Mouse (Mus musculus) heart, embryonic 15.5 days (tissue): ENCODE data around the gene Polq. TPM values are rescaled to one million over a fixed set of nuclear protein-coding genes. Genes with fewer than 3 reads are reported as not detected.

Source experiments
- ATAC-seq: fragments of 200-750 bp; cut with Nextera tagmentation; replicated peaks from 2 replicates; pipeline ENCODE4 v1.8.0; 2017; ENCODE audit warnings: low read depth, moderate TSS enrichment; ENCODE audit not compliant: insufficient number of reproducible peaks, insufficient read depth, low FRiP score
- H3K27ac ChIP-seq: fragments of 300-500 bp; sonication (generic); 2 replicates; pipeline ENCODE4 v1.5.1; 2015; ENCODE audit warnings: mild to moderate bottlenecking, inconsistent platforms
- H3K27me3 ChIP-seq: fragments of 300-500 bp; sonication (generic); 2 replicates; pipeline ENCODE4 v1.6.1; 2015; ENCODE audit warnings: inconsistent platforms
- H3K36me3 ChIP-seq: fragments of 300-500 bp; sonication (generic); 2 replicates; pipeline ENCODE4 v1.6.1; 2015; ENCODE audit warnings: mild to moderate bottlenecking, inconsistent platforms
- H3K4me1 ChIP-seq: fragments of 300-500 bp; sonication (generic); replicated peaks from 2 replicates; pipeline ENCODE4 v1.6.1; 2015; ENCODE audit warnings: inconsistent platforms
- H3K4me2 ChIP-seq: fragments of 300-500 bp; sonication (generic); 2 replicates; pipeline ENCODE4 v1.6.1; 2015; ENCODE audit warnings: inconsistent platforms, mild to moderate bottlenecking, moderate library complexity
- H3K4me3 ChIP-seq: fragments of 300-500 bp; sonication (generic); 2 replicates; pipeline ENCODE4 v1.5.1; 2015; ENCODE audit warnings: mild to moderate bottlenecking, inconsistent platforms
- H3K9ac ChIP-seq: fragments of 300-500 bp; sonication (generic); 2 replicates; pipeline ENCODE4 v1.6.1; 2015; ENCODE audit warnings: mild to moderate bottlenecking, inconsistent platforms
- H3K9me3 ChIP-seq: fragments of 300-500 bp; sonication (generic); replicated peaks from 2 replicates; pipeline ENCODE4 v1.6.1; 2016; ENCODE audit warnings: inconsistent platforms
- WGBS: fragments of 180-500 bp; shearing (Covaris S2); methylation state at CpG from one replicate; pipeline ENCODE4 v1.1.7; 2015; ENCODE audit warnings: mixed read lengths; 5-methylcytosine and 5-hydroxymethylcytosine counted together
- polyA plus RNA-seq: library from polyadenylated mRNA; unstranded; fragments of >200 nt; fragmentation: Nextera tagmentation; extraction: Ambion mirVana; gene quantifications from 2 replicates; pipeline ENCODE4 v1.2.1, GENCODE M21; 2015

Polq gene
- polyA plus RNA-seq, 1 experiment from 2014 or later: 3.4 TPM

DNA sequence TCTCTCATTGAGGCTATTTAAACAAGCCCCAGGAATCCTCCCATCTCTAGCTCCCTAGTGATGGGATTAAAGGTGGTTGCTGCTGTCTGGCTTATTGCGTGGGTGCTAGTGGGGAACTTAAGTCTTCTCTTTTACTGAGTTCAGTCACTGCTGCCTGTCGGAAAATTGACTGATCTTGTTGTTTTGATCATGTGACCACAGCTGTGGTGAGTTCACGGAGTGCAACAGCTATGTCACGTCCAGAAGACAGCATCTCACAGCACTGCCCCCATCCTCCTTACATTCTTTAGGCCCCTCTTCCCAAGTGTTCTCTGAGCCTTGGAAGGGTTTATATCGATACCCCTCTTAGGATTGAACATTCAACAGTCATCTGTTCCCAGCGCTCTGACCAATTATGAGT, 2.3 kb upstream of the Polq start:
- no peak for ATAC-seq
- no peaks in the 10 kb centered on the region for H3K9me3 ChIP-seq
- peaks cover 17% of the 10 kb centered on the region for H3K4me1 ChIP-seq
- no peaks in the 10 kb centered on the region for H3K36me3 ChIP-seq
- H3K9ac ChIP-seq: no peak overlapping the region
- WGBS: 60% methylated on average over 6 of the region's 6 CpGs
- H3K4me2 ChIP-seq: no peak overlapping the region
- no peak overlapping the region for H3K4me3 ChIP-seq
- no peaks in the 10 kb centered on the region for H3K27me3 ChIP-seq
- no peak overlapping the region for H3K27ac ChIP-seq

DNA sequence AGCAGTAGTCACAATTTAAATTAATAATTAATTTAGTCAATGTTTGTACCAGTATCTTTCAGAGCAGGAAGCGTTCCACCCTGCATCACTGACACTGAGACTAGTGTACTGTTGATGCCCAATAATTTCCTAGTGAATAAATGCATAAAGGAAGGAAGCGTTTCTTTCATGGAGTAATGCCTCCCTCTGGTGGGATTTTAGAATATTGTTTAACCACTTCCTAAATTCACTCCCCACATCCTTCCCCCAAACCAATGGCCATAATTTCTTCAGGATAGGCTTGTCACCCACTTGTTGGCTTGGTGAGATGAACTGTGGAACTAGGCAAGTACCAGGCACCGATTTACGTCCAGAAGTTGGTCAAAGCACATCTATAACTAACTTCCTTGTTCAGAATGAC, 1.2 kb upstream of the Polq start:
- Histone ChIP-seq H3K4me3 (no peak overlapping the region), H3K4me2 (peak overlapping the region; percentile 89), H3K36me3 (no peaks in the 10 kb centered on the region; the same call in 1 of the 2 replicates), H3K9me3 (no peaks in the 10 kb centered on the region), H3K9ac (no peak overlapping the region), H3K27me3 (no peaks in the 10 kb centered on the region), H3K4me1 (peaks cover 17% of the 10 kb centered on the region), H3K27ac (peak overlapping the region; percentile 73)
- no peak for ATAC-seq
- 46% methylated on average over 4 of the region's 4 CpGs for WGBS

GRCm38 (mm10) chr16:37011922-37012289, 320 bp downstream of the Polq start:
- no peaks in the 10 kb centered on the region for H3K27me3 ChIP-seq
- H3K27ac ChIP-seq: no peak overlapping the region
- ATAC-seq: peak; percentile 21; the same call in 1 of the 2 replicates
- peak overlapping the region; percentile 67 for H3K9ac ChIP-seq
- under 1% methylated on average over 26 of the region's 26 CpGs for WGBS
- H3K4me2 ChIP-seq: peak overlapping the region; percentile 89
- no peaks in the 10 kb centered on the region; the same call in 1 of the 2 replicates for H3K36me3 ChIP-seq
- H3K4me3 ChIP-seq: peak overlapping the region; percentile 82
- H3K9me3 ChIP-seq: no peaks in the 10 kb centered on the region
- peaks cover 17% of the 10 kb centered on the region for H3K4me1 ChIP-seq

DNA sequence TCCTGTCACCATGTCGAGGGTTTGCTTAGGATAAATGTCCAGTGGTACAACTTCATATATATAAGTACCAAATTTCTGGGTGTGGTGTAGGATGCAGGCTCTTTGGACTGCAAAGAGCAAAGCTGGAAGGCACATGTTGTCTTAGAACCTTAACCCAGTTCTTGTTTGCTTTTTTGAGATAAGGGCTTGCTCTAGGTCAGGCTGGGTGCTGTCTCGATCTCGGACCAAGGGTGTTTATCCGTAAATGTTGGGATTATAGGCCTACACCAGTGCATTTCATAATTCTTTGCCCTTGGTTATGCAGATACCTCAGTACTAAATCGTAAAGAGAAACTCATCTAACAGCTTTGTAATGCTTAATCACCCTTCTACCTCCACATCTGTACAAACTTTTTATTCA, 750 bp downstream of the Polq start:
- ATAC-seq: no peak
- peak overlapping the region; percentile 82 for H3K4me3 ChIP-seq
- peak overlapping the region; percentile 67 for H3K9ac ChIP-seq
- H3K9me3 ChIP-seq: no peaks in the 10 kb centered on the region
- no peak overlapping the region for H3K27ac ChIP-seq
- peak overlapping the region; percentile 89 for H3K4me2 ChIP-seq
- H3K36me3 ChIP-seq: no peaks in the 10 kb centered on the region; the same call in 1 of the 2 replicates
- peaks cover 17% of the 10 kb centered on the region for H3K4me1 ChIP-seq
- no peaks in the 10 kb centered on the region for H3K27me3 ChIP-seq
- WGBS: 48% methylated on average over 5 of the region's 5 CpGs

DNA sequence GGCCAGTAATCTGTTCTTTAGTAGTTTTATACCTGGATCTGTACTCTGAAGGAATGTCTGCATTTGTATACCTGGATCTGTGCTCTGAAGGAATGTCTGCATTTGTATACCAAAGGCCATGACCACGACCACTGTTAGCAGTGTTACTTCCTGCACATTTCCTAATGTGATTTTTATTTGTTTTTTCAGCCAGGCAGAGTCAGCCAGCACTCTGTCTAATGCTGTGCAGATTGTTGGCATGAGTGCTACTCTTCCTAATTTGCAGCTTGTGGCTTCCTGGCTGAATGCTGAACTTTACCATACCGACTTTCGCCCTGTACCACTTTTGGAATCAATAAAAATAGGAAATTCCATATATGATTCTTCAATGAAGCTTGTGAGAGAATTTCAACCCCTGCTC, 16.0 kb downstream of the Polq start:
- Histone ChIP-seq H3K36me3 (0 out of 2 replicates have a peak, but pooled peaks cover 3% of the 10 kb centered on the region), H3K4me3 (no peak overlapping the region), H3K9me3 (no peaks in the 10 kb centered on the region), H3K27me3 (no peaks in the 10 kb centered on the region), H3K4me1 (no peaks in the 10 kb centered on the region), H3K9ac (no peak overlapping the region), H3K27ac (no peak overlapping the region), H3K4me2 (no peak overlapping the region)
- WGBS: 71% methylated on average over 3 of the region's 3 CpGs
- ATAC-seq: no peak

- ATAC-seq: no peak
- no peak overlapping the region for H3K9ac ChIP-seq
- H3K9me3 ChIP-seq: no peaks in the 10 kb centered on the region
- no peaks in the 10 kb centered on the region for H3K27me3 ChIP-seq
- H3K36me3 ChIP-seq: peaks cover 19% of the 10 kb centered on the region
- no peak overlapping the region for H3K4me2 ChIP-seq
- H3K4me1 ChIP-seq: no peaks in the 10 kb centered on the region
- H3K4me3 ChIP-seq: no peak overlapping the region
- no peak overlapping the region for H3K27ac ChIP-seq
- 68% methylated on average over 3 of the region's 3 CpGs for WGBS
Observed at GRCm38 (mm10) chr16:37031996-37032395, 20.4 kb downstream of the Polq start.

DNA sequence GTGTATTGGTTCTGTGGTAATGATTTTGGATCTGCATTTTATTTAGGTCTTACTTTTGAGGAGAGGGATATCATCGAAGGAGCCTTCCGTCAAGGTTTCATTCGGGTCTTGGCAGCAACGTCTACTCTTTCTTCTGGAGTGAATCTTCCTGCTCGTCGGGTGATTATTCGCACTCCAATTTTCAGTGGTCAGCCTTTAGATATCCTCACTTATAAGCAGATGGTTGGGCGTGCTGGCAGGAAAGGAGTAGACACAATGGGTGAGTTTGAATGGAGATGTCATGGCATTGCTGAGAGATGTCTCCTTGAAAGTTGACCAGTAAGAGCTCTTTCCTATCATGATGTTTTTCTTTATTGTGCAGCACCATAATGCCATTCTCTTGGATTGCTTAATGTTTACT, 23.2 kb downstream of the Polq start:
- Histone ChIP-seq H3K4me3 (no peak overlapping the region), H3K9me3 (no peaks in the 10 kb centered on the region), H3K27ac (no peak overlapping the region), H3K27me3 (no peaks in the 10 kb centered on the region), H3K9ac (no peak overlapping the region), H3K4me2 (no peak overlapping the region), H3K36me3 (peaks cover 19% of the 10 kb centered on the region), H3K4me1 (no peaks in the 10 kb centered on the region)
- no peak for ATAC-seq
- 92% methylated on average over 8 of the region's 8 CpGs for WGBS

- H3K4me3 ChIP-seq: no peak overlapping the region
Observed at GRCm38 (mm10) chr16:37059631-37060030, 48.0 kb downstream of the Polq start.

DNA sequence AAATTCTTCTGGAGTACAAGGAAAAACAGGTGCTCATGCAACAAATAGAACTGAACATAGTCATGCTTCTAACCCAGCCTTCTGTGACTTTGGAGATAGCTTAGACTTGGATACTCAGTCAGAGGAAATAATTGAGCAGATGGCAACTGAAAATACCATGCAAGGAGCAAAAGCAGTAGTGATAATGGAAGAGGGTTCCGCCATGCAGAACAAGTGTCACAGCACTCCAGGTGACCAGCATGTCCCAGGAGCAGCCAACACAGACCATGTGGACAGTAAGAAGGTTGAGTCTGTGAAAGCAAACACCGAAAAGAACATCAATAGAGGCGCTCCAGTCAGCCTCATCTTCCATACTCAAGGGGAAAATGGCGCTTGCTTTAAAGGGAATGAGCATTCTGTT, 49.7 kb downstream of the Polq start:
- H3K4me2 ChIP-seq: no peak overlapping the region
- H3K4me3 ChIP-seq: no peak overlapping the region
- H3K9ac ChIP-seq: no peak overlapping the region
- peaks cover 34% of the 10 kb centered on the region for H3K36me3 ChIP-seq
- WGBS: 92% methylated on average over 4 of the region's 4 CpGs
- no peak overlapping the region for H3K27ac ChIP-seq
- no peaks in the 10 kb centered on the region for H3K27me3 ChIP-seq
- no peaks in the 10 kb centered on the region for H3K4me1 ChIP-seq
- no peak for ATAC-seq
- H3K9me3 ChIP-seq: no peaks in the 10 kb centered on the region

More at GRCm38 (mm10) chr16:37059631-37060030, 48.0 kb downstream of the Polq start:
- no peak overlapping the region for H3K27ac ChIP-seq
- H3K27me3 ChIP-seq: no peaks in the 10 kb centered on the region
- H3K9ac ChIP-seq: no peak overlapping the region
- H3K9me3 ChIP-seq: no peaks in the 10 kb centered on the region
- 77% methylated on average over 3 of the region's 3 CpGs for WGBS
- H3K4me2 ChIP-seq: no peak overlapping the region
- no peak for ATAC-seq
- peaks cover 34% of the 10 kb centered on the region for H3K36me3 ChIP-seq
- no peaks in the 10 kb centered on the region for H3K4me1 ChIP-seq

GRCm38 (mm10) chr16:37072354-37072753, 60.8 kb downstream of the Polq start:
- no peak overlapping the region for H3K4me3 ChIP-seq
- H3K9me3 ChIP-seq: no peaks in the 10 kb centered on the region
- H3K27me3 ChIP-seq: no peaks in the 10 kb centered on the region
- no peaks in the 10 kb centered on the region for H3K4me1 ChIP-seq
- ATAC-seq: no peak
- H3K9ac ChIP-seq: no peak overlapping the region
- H3K36me3 ChIP-seq: peaks cover 12% of the 10 kb centered on the region; the same call in 1 of the 2 replicates
- H3K4me2 ChIP-seq: no peak overlapping the region
- WGBS: 71% methylated on average over 5 of the region's 5 CpGs
- no peak overlapping the region for H3K27ac ChIP-seq

GRCm38 (mm10) chr16:37089648-37090047, 78.1 kb downstream of the Polq start:
- Histone ChIP-seq H3K27me3 (no peaks in the 10 kb centered on the region), H3K4me2 (no peak overlapping the region), H3K9ac (no peak overlapping the region), H3K4me3 (no peak overlapping the region), H3K9me3 (no peaks in the 10 kb centered on the region), H3K27ac (no peak overlapping the region), H3K36me3 (0 out of 2 replicates have a peak, but pooled peaks cover 7% of the 10 kb centered on the region), H3K4me1 (no peaks in the 10 kb centered on the region)
- no peak for ATAC-seq
- 59% methylated on average over 1 of the region's 1 CpGs for WGBS

GRCm38 (mm10) chr16:37094169-37094833, 82.7 kb downstream of the Polq start:
- Histone ChIP-seq H3K4me2 (no peak overlapping the region), H3K9me3 (no peaks in the 10 kb centered on the region), H3K36me3 (0 out of 2 replicates have a peak, but pooled peaks cover 2% of the 10 kb centered on the region), H3K4me3 (no peak overlapping the region), H3K27ac (no peak overlapping the region), H3K4me1 (no peaks in the 10 kb centered on the region), H3K9ac (no peak overlapping the region), H3K27me3 (no peaks in the 10 kb centered on the region)
- ATAC-seq: no peak
- 85% methylated on average over 4 of the region's 4 CpGs for WGBS
